Mouse (Mus musculus): ENCODE data around the gene Hjurp.

The Hjurp gene

DNA sequence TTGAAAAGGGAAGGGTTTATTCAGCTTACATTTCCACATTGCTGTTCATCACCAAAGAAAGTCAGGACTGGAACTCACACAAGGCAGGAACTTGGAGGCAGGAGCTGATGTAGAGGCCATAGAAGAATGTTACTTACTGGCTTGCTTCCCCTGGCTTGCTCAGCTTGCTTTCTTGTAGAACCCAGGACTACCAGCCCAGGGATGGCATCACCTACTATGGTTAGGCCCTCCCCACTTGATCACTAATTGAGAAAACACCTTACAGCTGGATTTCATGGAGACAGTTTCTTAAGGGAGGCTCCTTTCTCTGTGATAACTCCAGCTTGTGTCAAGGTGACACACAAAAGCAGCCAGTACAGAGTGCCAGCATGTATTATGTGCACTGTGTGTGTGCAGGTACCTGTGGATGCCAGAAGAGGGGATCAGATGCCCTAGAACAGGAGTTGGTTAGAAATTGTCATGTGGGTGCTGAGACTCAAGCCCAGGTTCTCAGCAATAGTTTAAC, 54.4 kb downstream of the Hjurp start:
- peak; percentile 11 to 14 for DNase-seq (ENCODE audit: low spot score in 2 of 2)

DNA sequence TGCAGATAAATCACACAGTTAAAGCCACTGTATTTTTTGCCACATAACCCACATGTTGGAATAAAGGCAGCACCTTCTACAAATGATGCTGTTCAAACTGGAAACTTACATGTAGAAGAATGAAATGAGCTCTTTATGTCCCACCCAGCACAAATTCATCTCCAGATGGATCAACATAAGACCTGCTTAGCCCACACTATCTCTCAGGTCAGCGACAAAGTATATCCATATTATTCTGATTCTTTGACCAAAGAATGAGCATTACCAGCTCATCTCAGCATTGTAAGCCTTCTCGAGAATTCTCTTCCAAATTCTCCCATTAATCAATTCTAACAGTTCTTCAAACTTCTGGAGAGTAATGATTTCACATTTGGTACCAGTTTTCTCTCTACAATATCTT, 55.2 kb downstream of the Hjurp start:
- DNase-seq (ENCODE audit: low spot score in 2 of 2): no peak

GRCm38 (mm10) chr1:88220336-88220735, 57.1 kb downstream of the Hjurp start:
- DNase-seq (ENCODE audit: low spot score in 2 of 2): peak; percentile 10 to 14

- DNase-seq (ENCODE audit: low spot score in 2 of 2): peak; percentile 4 to 12
Measured at GRCm38 (mm10) chr1:88219054-88219453, 58.4 kb downstream of the Hjurp start.

- DNase-seq (ENCODE audit: low spot score in 2 of 2): peak in 1 of 2 experiments; percentile 4
Measured at GRCm38 (mm10) chr1:88218591-88218990, 58.8 kb downstream of the Hjurp start.

DNA sequence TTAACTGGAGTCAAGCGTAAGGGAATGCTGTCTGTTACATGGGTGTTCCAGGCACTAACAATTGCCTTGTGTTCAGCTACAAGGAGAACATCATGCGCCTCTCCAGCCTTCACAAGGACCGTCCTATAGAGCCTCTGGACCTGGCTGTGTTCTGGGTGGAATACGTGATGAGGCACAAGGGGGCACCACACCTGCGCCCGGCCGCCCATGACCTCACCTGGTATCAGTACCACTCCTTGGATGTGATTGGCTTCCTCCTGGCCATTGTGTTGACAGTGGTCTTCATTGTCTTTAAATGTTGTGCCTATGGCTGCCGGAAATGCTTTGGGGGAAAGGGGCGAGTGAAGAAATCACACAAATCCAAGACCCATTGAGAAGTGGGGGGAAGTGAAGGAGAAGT, 59.4 kb downstream of the Hjurp start:
- DNase-seq (ENCODE audit: low spot score in 2 of 2): peak; percentile 6 to 15

DNA sequence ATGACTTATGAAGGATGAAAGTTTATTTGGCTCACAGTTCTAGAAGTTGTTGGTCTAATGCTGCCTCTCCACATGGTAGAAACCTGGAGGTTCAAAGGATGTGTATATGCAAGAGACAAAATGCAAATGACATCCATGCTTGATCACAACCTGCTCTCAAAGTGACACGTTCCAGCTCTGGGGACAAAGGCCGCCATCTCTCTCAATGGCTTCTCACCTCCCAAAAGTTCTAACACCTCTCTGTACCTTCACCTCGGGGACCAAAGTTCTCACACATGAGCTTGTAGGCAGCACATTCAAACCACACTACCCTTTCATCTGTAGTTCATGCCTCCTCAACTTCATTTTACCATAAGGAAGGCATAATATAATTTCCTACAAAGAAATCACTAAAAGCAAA, 59.9 kb downstream of the Hjurp start:
- peak in 1 of 2 experiments; percentile 2 for DNase-seq (ENCODE audit: low spot score in 2 of 2)

DNA sequence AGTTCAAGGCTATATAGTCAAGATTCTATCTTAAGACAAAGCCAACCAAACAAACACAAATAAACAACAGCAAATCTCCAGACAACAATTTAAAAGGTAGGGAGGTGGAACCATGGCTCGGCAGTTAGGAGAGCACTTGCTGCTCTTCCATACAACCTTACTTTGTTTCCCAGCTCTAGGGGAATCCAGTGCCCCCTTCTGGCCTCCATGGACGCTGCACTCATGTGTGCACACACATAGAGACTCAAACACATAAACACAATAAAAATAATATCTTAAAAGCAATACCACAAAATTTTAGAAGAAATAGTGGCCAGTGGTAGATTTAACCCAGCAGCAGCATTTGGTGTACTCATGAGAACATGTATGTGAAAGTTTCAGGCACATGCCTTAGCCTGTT, 60.3 kb downstream of the Hjurp start:
- peak; percentile 5 to 12 for DNase-seq (ENCODE audit: low spot score in 2 of 2)

DNA sequence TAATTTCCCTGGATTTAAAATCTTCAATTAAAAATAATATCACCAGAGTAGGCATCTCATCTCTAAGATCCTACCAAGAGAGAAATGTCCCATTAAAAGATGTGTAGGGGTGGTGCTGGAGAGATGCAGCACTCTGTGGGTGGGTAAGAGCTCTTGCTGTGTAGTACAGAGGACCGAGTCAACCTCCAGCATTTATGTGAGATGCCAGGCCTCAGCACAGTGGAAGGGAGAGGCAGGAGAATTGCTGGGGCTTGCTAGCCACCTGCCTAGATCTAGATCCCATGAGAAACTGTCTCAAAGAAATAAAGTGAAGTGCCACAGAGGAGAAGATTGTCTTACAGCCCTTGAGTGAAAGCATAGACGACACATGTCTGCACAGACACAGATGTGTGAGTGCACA, 60.9 kb downstream of the Hjurp start:
- DNase-seq (ENCODE audit: low spot score in 2 of 2): no peak

- peak; percentile 3 to 4 for DNase-seq (ENCODE audit: low spot score in 2 of 2)
Measured at GRCm38 (mm10) chr1:88215466-88216380, 61.7 kb downstream of the Hjurp start.

GRCm38 (mm10) chr1:88214462-88214952, 62.9 kb downstream of the Hjurp start:
- DNase-seq (ENCODE audit: low spot score in 2 of 2): peak; percentile 10 to 12

DNA sequence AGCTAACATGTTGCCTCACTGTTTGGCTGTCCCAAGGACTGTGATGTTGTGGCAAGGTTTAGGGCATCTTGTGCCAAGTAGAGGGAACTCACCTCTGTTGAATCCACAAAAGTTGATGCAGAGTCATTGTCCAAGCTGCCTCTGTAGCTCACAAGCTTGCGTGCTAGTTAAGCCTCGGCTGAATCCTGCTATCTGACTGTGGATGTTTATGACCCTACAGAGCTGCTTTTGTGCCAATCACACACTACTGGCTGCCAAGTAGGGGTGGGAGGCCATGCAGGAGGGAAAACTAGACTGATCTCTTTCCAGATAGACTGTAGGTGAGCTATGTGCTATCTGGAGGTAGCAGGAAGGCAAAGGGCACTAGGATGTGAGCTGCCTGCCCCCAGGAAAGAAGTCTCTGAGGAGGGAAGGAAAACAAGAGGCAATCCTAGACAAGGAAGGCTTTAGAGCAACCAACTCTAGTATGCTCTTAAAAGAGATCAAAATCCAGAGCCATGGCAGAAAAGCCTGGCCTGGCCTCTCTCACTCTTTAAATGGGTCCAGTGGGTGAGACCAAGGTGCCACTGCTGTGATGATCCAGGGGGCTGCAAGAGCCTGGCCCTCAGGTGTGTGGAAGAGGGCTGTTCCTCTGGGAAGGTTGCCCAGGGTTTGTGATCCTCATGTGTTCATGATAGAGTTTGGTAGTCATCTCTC, 63.5 kb downstream of the Hjurp start:
- peak; percentile 7 to 8 for DNase-seq (ENCODE audit: low spot score in 2 of 2)

GRCm38 (mm10) chr1:88213061-88213460, 64.4 kb downstream of the Hjurp start:
- peak; percentile 5 for DNase-seq (ENCODE audit: low spot score in 2 of 2)

Measured in heart, adult 9 months (tissue).